Mouse (Mus musculus) lung, adult 18-20 months (tissue): ENCODE data around the gene Syne3.
A peak's percentile ranks its signal among the peaks of the same experiment; 100 is the strongest.

Source experiments
- DNase-seq, 2 experiments: peaks; one replicate each; pipeline ENCODE4 v3.0.0; 2022; ENCODE audit warnings: mixed read lengths in 2 of 2

The Syne3 gene

GRCm38 (mm10) chr12:105009370-105010212, at the start of gene Syne3:
Gene Syne3, minus strand, starts transcription at chr12:105009809.
- DNase-seq, result peak; percentile 69 to 75

- DNase-seq, result no peak
These were observed 45.7 kb upstream of the Syne3 start for GRCm38 (mm10) chr12:105055308-105055707.

GRCm38 (mm10) chr12:105054041-105054440, 44.4 kb upstream of the Syne3 start:
- DNase-seq, result no peak

GRCm38 (mm10) chr12:105050898-105051297, 41.3 kb upstream of the Syne3 start:
- DNase-seq, result peak in 1 of 2 experiments; percentile 34

GRCm38 (mm10) chr12:105049813-105050212, 40.2 kb upstream of the Syne3 start:
- no peak for DNase-seq

GRCm38 (mm10) chr12:105048301-105048863, 38.8 kb upstream of the Syne3 start:
- no peak for DNase-seq

GRCm38 (mm10) chr12:105044775-105045174, 35.2 kb upstream of the Syne3 start:
- DNase-seq, result no peak

- DNase-seq, result no peak
These were observed 33.5 kb upstream of the Syne3 start for GRCm38 (mm10) chr12:105043081-105043480.

GRCm38 (mm10) chr12:105040950-105041349, 31.3 kb upstream of the Syne3 start:
- no peak for DNase-seq

GRCm38 (mm10) chr12:105039578-105040289, 30.1 kb upstream of the Syne3 start:
- DNase-seq, result peak in 1 of 2 experiments; percentile 33

GRCm38 (mm10) chr12:105038918-105039317, 29.3 kb upstream of the Syne3 start:
- no peak for DNase-seq

GRCm38 (mm10) chr12:105038211-105038610, 28.6 kb upstream of the Syne3 start:
- DNase-seq, result no peak

- DNase-seq, result no peak
These were observed 24.6 kb upstream of the Syne3 start for GRCm38 (mm10) chr12:105034130-105034769.

GRCm38 (mm10) chr12:105032832-105033775, 23.5 kb upstream of the Syne3 start:
- peak in 1 of 2 experiments; percentile 30 for DNase-seq

GRCm38 (mm10) chr12:105032147-105032831, 22.7 kb upstream of the Syne3 start, which contains the start of gene Glrx5:
Gene Glrx5, plus strand, starts transcription at chr12:105032688.
- peak; percentile 100 for DNase-seq

- DNase-seq, result no peak
These were observed 21.8 kb upstream of the Syne3 start for GRCm38 (mm10) chr12:105031081-105032058.

GRCm38 (mm10) chr12:105029890-105030289, 20.3 kb upstream of the Syne3 start:
- no peak for DNase-seq

- DNase-seq, result peak; percentile 82 to 85
These were observed 17.8 kb upstream of the Syne3 start for GRCm38 (mm10) chr12:105027323-105027991.

- no peak for DNase-seq
These were observed 16.5 kb upstream of the Syne3 start for GRCm38 (mm10) chr12:105025947-105026586.
